Mouse (Mus musculus) heart, postnatal 0 days (tissue): ENCODE measurements at regions not wholly inside any gene's neighbourhood (a gene's known extent, or its start where the extent isn't known, plus 50 kb on each side); places are given as distances from the start of the nearest gene placed in this dataset.

Source experiments
- ATAC-seq: fragments of 200-750 bp; cut with Nextera tagmentation; 2 replicates; pipeline ENCODE4 v1.8.0; 2017; ENCODE audit warnings: low read depth, moderate number of reproducible peaks, moderate library complexity; ENCODE audit not compliant: insufficient read depth
- DNase-seq: peaks from one replicate; pipeline ENCODE4 v3.0.0-alpha.2; 2016; ENCODE audit warnings: low spot score
- H3K27ac ChIP-seq: fragments of 300-500 bp; sonication (generic); 2 replicates; pipeline ENCODE4 v1.5.1; 2014; ENCODE audit warnings: low read depth, mild to moderate bottlenecking
- H3K27me3 ChIP-seq: fragments of 300-500 bp; sonication (generic); 2 replicates; pipeline ENCODE4 v1.6.1; 2014; ENCODE audit warnings: low read length, mixed read lengths; ENCODE audit not compliant: control insufficient read depth, insufficient read depth
- H3K36me3 ChIP-seq: fragments of 300-500 bp; sonication (generic); replicated peaks from 2 replicates; pipeline ENCODE4 v1.6.1; 2014; ENCODE audit warnings: low read length, mixed read lengths; ENCODE audit not compliant: control insufficient read depth, insufficient read depth
- H3K4me1 ChIP-seq: fragments of 300-500 bp; sonication (generic); 2 replicates; pipeline ENCODE4 v1.6.1; 2014; ENCODE audit warnings: antibody characterized with exemption; ENCODE audit not compliant: control insufficient read depth, insufficient read depth
- H3K4me2 ChIP-seq: fragments of 300-500 bp; sonication (generic); 2 replicates; pipeline ENCODE4 v1.6.1; 2014; ENCODE audit warnings: low read depth, mild to moderate bottlenecking, low read length, moderate library complexity
- H3K4me3 ChIP-seq: fragments of 300-500 bp; sonication (generic); 2 replicates; pipeline ENCODE4 v1.5.1; 2014; ENCODE audit warnings: low read depth, low read length
- H3K9ac ChIP-seq: fragments of 300-500 bp; sonication (generic); replicated peaks from 2 replicates; pipeline ENCODE4 v1.6.1; 2014; ENCODE audit warnings: low read depth, low read length, mixed read lengths
- H3K9me3 ChIP-seq: fragments of 300-500 bp; sonication (generic); replicated peaks from 2 replicates; pipeline ENCODE4 v1.6.1; 2016; ENCODE audit warnings: low read length; ENCODE audit not compliant: control insufficient read depth
- CTCF ChIP-seq: IDR thresholded peaks from 2 replicates; pipeline ENCODE4 v1.5.1; 2016; ENCODE audit warnings: antibody characterized with exemption, control low read depth, low read depth
- EP300 ChIP-seq: IDR thresholded peaks from 2 replicates; pipeline ENCODE4 v1.6.1; 2016; ENCODE audit warnings: antibody characterized with exemption, low read depth
- WGBS: fragments of 180-500 bp; shearing (Covaris S2); extraction: QIAGEN DNeasy Blood & Tissue Kit; methylation state at CpG from one replicate; pipeline ENCODE4 v1.1.7; 2014; 5-methylcytosine and 5-hydroxymethylcytosine counted together

DNA sequence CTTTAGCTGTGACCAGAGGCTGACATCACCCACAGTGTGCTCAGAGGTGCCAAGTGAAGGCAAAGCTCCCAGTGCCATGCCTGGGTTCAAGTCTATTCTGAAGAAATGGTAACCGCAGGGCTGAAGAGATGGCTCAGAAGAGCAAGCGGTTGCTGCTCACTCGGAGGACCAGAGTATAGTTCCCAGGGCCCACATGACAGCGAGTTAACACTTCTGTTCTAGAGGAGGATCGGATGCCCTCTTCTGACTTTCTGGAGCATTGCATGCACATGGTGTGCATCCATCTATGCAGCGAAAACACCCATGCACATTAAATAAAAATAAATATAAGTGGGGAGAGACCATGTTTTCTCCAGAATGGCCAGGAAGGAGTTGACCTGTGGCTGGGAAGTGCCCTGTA lies 209.5 kb downstream of the Sorl1 start:
- Histone ChIP-seq H3K4me2 (no peak overlapping the region), H3K27ac (no peak overlapping the region), H3K27me3 (no peaks in the 10 kb centered on the region), H3K9me3 (no peaks in the 10 kb centered on the region), H3K36me3 (no peaks in the 10 kb centered on the region), H3K9ac (no peak overlapping the region), H3K4me3 (no peak overlapping the region), H3K4me1 (no peaks in the 10 kb centered on the region)
- ATAC-seq (no peak), DNase-seq (no peak)
- WGBS = 88% methylated on average over 6 of the region's 6 CpGs
- TF ChIP-seq CTCF = no peak
- no peak for TF ChIP-seq EP300

DNA sequence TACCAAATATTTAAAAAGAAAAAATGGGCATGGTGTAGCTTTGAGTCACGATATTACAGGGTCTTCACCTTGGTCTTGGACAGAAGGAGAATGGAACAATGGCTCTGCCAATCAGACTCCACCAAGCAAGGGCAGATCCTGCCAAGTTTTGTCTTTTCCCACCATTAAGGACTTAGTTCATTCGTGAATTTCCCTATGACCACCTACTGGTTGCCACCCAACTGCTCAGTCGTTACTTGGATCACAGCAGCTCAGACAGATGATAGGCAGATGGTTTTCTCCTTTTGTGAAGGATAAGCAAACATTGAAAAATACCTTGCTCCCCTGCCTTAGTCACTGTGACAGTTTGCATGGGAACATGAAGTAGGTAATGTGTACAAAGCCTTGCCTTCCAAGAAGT lies 210.2 kb downstream of the Sorl1 start:
- Histone ChIP-seq H3K4me1 (no peaks in the 10 kb centered on the region), H3K4me2 (no peak overlapping the region), H3K27me3 (no peaks in the 10 kb centered on the region), H3K27ac (no peak overlapping the region), H3K9ac (no peak overlapping the region), H3K9me3 (no peaks in the 10 kb centered on the region), H3K4me3 (no peak overlapping the region), H3K36me3 (no peaks in the 10 kb centered on the region)
- TF ChIP-seq EP300 (no peak), CTCF (no peak)
- DNase-seq (no peak), ATAC-seq (no peak)
- WGBS = 62% methylated on average over 3 of the region's 3 CpGs

DNA sequence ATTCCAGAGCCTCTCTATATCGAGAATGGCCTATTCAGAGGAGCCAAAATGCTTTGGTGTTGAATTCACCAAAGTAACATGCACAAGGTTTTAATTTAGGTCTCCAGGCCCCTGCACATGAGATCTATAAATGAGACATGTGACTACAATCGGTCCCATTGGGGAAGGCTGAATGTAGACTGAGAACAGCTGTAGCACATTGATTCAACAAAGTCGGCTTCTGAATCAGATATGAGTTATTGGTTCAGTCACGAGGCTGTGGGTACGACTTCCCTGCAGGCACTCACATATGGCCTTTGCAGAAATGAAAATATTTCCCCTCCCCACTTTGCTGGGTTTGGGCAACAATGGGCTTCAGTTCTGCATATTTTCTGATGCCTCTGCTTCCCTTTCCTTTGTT lies 211.6 kb downstream of the Sorl1 start:
- no peaks in the 10 kb centered on the region for H3K4me1 ChIP-seq
- no peak overlapping the region for H3K4me2 ChIP-seq
- TF ChIP-seq EP300 (no peak), CTCF (no peak)
- ATAC-seq (no peak), DNase-seq (no peak)
- H3K9ac ChIP-seq = no peak overlapping the region
- no peaks in the 10 kb centered on the region for H3K9me3 ChIP-seq
- no peaks in the 10 kb centered on the region for H3K27me3 ChIP-seq
- no peak overlapping the region for H3K4me3 ChIP-seq
- WGBS = 88% methylated on average over 5 of the region's 5 CpGs
- H3K27ac ChIP-seq = no peak overlapping the region
- H3K36me3 ChIP-seq = no peaks in the 10 kb centered on the region

DNA sequence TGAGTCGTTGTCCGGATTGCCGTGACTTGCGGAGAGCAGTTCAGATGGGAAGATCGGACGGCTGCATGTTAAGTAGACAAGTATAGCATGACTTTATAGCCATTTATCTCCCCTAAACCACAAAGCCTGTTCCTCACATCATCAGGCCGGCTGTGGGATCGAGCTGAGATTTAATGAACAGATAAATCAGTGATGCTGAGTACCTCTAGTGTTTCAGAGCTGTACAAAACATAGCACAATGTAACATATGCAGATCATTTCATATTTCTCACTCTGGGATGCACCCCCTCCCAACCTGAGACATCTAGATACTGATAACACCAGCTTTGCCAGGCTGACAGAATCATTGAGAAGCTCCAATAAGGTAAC lies 223.5 kb downstream of the Sorl1 start:
- no peak for ATAC-seq
- Histone ChIP-seq H3K27ac (no peak overlapping the region), H3K36me3 (no peaks in the 10 kb centered on the region), H3K9ac (no peak overlapping the region), H3K4me2 (no peak overlapping the region), H3K4me1 (peaks cover 3% of the 10 kb centered on the region; the same call in 1 of the 2 replicates), H3K27me3 (no peaks in the 10 kb centered on the region), H3K4me3 (no peak overlapping the region), H3K9me3 (no peaks in the 10 kb centered on the region)
- no peak for DNase-seq
- 86% methylated on average over 8 of the region's 8 CpGs for WGBS
- TF ChIP-seq CTCF (no peak), EP300 (no peak)

DNA sequence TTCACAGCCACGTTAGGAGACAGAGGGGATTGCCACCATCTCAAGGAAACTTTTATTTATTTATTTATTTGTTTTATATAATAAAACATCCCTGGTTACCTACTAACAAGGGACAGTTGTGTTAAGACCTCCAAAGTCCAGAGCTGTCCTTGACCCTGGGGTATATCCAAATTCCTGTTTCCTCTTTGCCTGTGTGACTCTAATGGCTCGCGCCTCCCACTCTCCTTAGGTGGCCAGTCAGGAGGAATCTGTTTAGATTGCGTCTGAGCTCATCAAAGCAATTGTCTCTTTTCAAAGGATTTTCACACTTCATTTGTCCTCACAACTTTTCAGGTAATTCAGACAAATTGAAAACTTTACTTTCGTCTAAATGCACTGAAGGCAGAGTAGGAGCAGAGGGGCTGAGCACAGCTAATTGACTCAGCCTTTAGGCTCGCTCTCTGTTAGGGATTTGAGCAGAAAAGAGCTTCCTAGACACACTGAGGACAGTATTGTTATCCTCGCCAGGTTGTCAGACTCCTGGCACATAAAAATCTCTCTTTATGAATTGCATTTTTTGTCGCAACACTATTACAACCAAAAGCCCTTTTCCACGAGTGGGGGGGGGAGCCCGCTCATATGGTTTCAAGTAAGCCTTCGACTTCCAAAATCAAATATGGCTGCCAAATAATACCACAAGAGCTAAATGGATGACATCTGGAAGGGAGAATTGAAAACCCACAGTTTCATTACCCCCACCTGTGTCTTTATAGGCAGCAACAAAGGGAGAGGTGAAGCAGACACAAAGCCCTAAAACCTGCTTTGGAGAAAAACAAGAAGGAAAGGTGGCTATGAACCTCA lies 224.1 kb downstream of the Sorl1 start:
- no peak for ATAC-seq
- no peak overlapping the region for H3K27ac ChIP-seq

DNA sequence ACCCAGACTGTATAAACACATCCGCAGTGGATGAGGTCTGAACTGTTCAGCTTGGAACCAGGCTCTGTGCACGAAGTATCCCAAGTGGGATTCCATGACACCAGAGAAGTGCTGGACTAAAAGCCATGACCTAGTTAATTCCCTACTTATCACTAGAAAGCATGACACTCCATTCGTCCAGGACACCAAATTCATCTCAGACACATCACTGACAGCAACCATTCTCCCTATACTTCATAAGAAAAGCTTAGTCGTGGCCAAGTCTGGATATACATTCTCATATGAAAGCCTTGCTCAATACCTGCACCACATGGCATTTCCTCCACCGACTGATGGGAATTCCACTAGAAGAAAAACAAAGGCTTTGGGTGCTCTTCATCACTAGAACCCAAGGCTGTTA lies 229.0 kb downstream of the Sorl1 start:
- TF ChIP-seq CTCF (no peak), EP300 (no peak)
- no peak for DNase-seq
- Histone ChIP-seq H3K9me3 (no peaks in the 10 kb centered on the region), H3K36me3 (no peaks in the 10 kb centered on the region), H3K27me3 (no peaks in the 10 kb centered on the region), H3K4me3 (no peak overlapping the region), H3K4me1 (peaks cover 14% of the 10 kb centered on the region), H3K4me2 (no peak overlapping the region), H3K27ac (no peak overlapping the region), H3K9ac (no peak overlapping the region)
- WGBS = 72% methylated on average over 5 of the region's 5 CpGs
- no peak for ATAC-seq

More for the DNA sequence above, 224.1 kb downstream of the Sorl1 start:
- Histone ChIP-seq H3K36me3 (no peaks in the 10 kb centered on the region), H3K9me3 (no peaks in the 10 kb centered on the region), H3K27me3 (no peaks in the 10 kb centered on the region), H3K4me2 (no peak overlapping the region), H3K9ac (no peak overlapping the region), H3K4me3 (no peak overlapping the region), H3K4me1 (peaks cover 3% of the 10 kb centered on the region; the same call in 1 of the 2 replicates)
- no peak for DNase-seq
- 72% methylated on average over 11 of the region's 11 CpGs for WGBS
- TF ChIP-seq EP300 = no peak
- TF ChIP-seq CTCF = no peak
